Mouse (Mus musculus) liver, postnatal 0 days (tissue): ENCODE measurements around the gene Oscp1. TPM values are rescaled to one million over a fixed set of nuclear protein-coding genes. Genes with fewer than 3 reads are reported as not detected.

Experiments
- ATAC-seq: fragments of 200-750 bp; cut with Nextera tagmentation; 2 replicates; pipeline ENCODE4 v1.8.0; 2017; ENCODE audit warnings: mild to moderate bottlenecking, moderate library complexity
- DNase-seq: peaks from one replicate; pipeline ENCODE4 v3.0.0-alpha.2; 2016
- H3K27ac ChIP-seq: fragments of 300-500 bp; sonication (generic); 2 replicates; pipeline ENCODE4 v1.5.1; 2014; ENCODE audit warnings: antibody characterized with exemption, moderate library complexity, mild to moderate bottlenecking, low read depth
- H3K27me3 ChIP-seq: fragments of 300-500 bp; sonication (generic); 2 replicates; pipeline ENCODE4 v1.6.1; 2014; ENCODE audit warnings: low read length, control low read depth, mixed read lengths; ENCODE audit not compliant: insufficient read depth
- H3K36me3 ChIP-seq: fragments of 300-500 bp; sonication (generic); replicated peaks from 2 replicates; pipeline ENCODE4 v1.6.1; 2014; ENCODE audit warnings: mild to moderate bottlenecking, control low read depth, low read length, moderate library complexity, mixed read lengths; ENCODE audit not compliant: insufficient read depth
- H3K4me1 ChIP-seq: fragments of 300-500 bp; sonication (generic); 2 replicates; pipeline ENCODE4 v1.6.1; 2014; ENCODE audit warnings: antibody characterized with exemption, mild to moderate bottlenecking, control low read depth; ENCODE audit not compliant: insufficient read depth
- H3K4me2 ChIP-seq: fragments of 300-500 bp; sonication (generic); 2 replicates; pipeline ENCODE4 v1.6.1; 2014; ENCODE audit warnings: low read depth, mild to moderate bottlenecking, low read length, moderate library complexity, mixed read lengths
- H3K4me3 ChIP-seq: fragments of 300-500 bp; sonication (generic); 2 replicates; pipeline ENCODE4 v1.5.1; 2014; ENCODE audit warnings: low read depth, low read length
- H3K9ac ChIP-seq: fragments of 300-500 bp; sonication (generic); replicated peaks from 2 replicates; pipeline ENCODE4 v1.6.1; 2014; ENCODE audit warnings: mild to moderate bottlenecking, moderate library complexity
- H3K9me3 ChIP-seq: fragments of 300-500 bp; sonication (generic); 2 replicates; pipeline ENCODE4 v1.6.1; 2016; ENCODE audit warnings: mild to moderate bottlenecking, control low read depth, low read length, mixed read lengths
- CTCF ChIP-seq: sonication (generic); IDR thresholded peaks from 2 replicates; pipeline ENCODE4 v1.5.1; 2016; ENCODE audit warnings: antibody characterized with exemption, low read depth
- EP300 ChIP-seq: IDR thresholded peaks from 2 replicates; pipeline ENCODE4 v1.6.1; 2016; ENCODE audit warnings: antibody characterized with exemption, low read depth, mild to moderate bottlenecking
- WGBS: fragments of 180-500 bp; shearing (Covaris S2); extraction: QIAGEN DNeasy Blood & Tissue Kit; methylation state at CpG from one replicate; pipeline ENCODE4 v1.1.7; 2014; ENCODE audit not compliant: insufficient replicate concordance; 5-methylcytosine and 5-hydroxymethylcytosine counted together
- polyA plus RNA-seq: library from polyadenylated mRNA; unstranded; fragments of >200 nt; fragmentation: Nextera tagmentation; extraction: Ambion mirVana; gene quantifications from 2 replicates; pipeline ENCODE4 v1.2.1, GENCODE M21; 2015

The Oscp1 gene
- polyA plus RNA-seq, 1 experiment from 2014 or later: 1.5 TPM

DNA sequence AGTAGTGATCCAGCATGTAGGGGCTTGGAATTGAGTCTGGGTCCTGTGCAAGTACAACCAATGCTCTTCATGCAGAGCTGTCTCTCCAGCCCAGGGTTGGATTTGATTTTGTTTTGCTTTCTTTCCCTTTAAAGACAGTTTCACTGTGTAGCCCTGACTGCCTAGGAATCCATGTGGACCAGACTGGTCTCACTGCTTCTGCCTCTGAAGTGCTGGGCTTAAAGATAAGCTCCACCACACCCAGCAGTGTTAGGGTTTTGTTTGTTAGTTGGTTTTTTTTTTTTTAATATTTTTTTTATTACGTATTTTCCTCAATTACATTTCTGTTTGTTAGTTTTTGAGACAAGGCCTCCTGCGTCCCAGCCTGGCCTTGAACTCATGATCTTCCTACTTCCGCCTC is 41.0 kb downstream of the Oscp1 start:
- TF ChIP-seq EP300 (no peak), CTCF (no peak)
- ATAC-seq: no peak

GRCm38 (mm10) chr4:126100764-126101163 is 42.4 kb downstream of the Oscp1 start:
- 0 out of 2 replicates have a peak, but pooled peaks cover 4% of the 10 kb centered on the region for H3K36me3 ChIP-seq
- WGBS: 79% methylated on average over 3 of the region's 3 CpGs
- no peaks in the 10 kb centered on the region for H3K27me3 ChIP-seq
- peaks cover 55% of the 10 kb centered on the region for H3K4me1 ChIP-seq
- DNase-seq: no peak
- no peak for TF ChIP-seq CTCF
- TF ChIP-seq EP300: no peak
- no peak overlapping the region for H3K4me2 ChIP-seq
- ATAC-seq: no peak
- no peak overlapping the region for H3K27ac ChIP-seq
- no peak overlapping the region for H3K9ac ChIP-seq
- H3K9me3 ChIP-seq: no peaks in the 10 kb centered on the region
- H3K4me3 ChIP-seq: no peak overlapping the region

More for the DNA sequence above, 41.0 kb downstream of the Oscp1 start:
- Histone ChIP-seq H3K4me2 (peak overlapping the region; percentile 30), H3K9me3 (no peaks in the 10 kb centered on the region), H3K9ac (0 out of 2 replicates have a peak overlapping the region, but pooled peaks have one; percentile 31), H3K36me3 (0 out of 2 replicates have a peak, but pooled peaks cover 4% of the 10 kb centered on the region), H3K27me3 (no peaks in the 10 kb centered on the region), H3K4me3 (no peak overlapping the region), H3K4me1 (peaks cover 42% of the 10 kb centered on the region), H3K27ac (peak overlapping the region; percentile 42)
- WGBS: 63% methylated on average over 3 of the region's 3 CpGs
- no peak for DNase-seq

DNA sequence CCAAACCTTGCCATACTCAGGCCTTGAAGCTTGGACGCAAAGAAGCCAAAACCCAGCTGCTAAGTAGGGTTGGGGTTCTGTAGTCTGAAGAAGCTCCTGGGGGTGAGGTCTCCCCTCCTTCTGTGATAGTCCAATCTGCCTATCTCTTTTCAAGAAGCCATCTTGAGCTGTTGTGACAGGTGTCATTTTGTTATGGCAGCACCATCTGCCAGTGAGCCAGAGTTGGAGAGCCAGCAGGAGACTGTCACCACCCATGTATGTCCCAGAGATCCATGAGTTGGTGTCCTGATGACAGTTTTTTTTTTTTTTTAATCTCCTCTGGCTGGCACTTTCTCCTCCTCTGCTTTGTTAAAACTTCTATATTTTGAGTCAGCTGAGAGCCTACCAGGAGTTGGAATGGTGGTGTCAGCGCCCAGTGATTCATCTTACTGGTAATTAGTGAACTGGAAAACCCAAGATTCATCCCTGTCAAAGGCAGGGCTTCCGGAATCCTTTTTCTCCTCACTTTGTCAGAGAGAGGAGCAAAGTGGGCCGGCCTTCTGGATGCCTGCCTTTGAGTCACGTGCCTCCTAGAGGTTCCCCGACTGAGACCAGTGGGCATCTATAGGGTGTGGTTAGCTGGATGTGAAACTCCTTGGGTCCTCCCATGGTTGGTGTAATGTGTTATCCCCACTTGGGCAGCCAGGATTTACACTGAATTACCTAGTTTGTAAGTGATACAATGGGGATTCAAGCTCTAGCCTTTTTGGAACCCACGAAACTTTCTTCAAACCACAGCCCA is 43.9 kb downstream of the Oscp1 start:
- 48% methylated on average over 7 of the region's 7 CpGs for WGBS
- 0 out of 2 replicates have a peak, but pooled peaks cover 4% of the 10 kb centered on the region for H3K36me3 ChIP-seq
- TF ChIP-seq CTCF (no peak), EP300 (no peak)
- peak overlapping the region; percentile 99 for H3K4me2 ChIP-seq
- peaks cover 54% of the 10 kb centered on the region for H3K4me1 ChIP-seq
- no peak for ATAC-seq
- H3K27ac ChIP-seq: peak overlapping the region; percentile 94
- no peaks in the 10 kb centered on the region for H3K27me3 ChIP-seq
- peak; percentile 50 for DNase-seq
- H3K9ac ChIP-seq: 0 out of 2 replicates have a peak overlapping the region, but pooled peaks have one; percentile 39
- H3K4me3 ChIP-seq: peak overlapping the region; percentile 90; the same call in 1 of the 2 replicates
- no peaks in the 10 kb centered on the region for H3K9me3 ChIP-seq

DNA sequence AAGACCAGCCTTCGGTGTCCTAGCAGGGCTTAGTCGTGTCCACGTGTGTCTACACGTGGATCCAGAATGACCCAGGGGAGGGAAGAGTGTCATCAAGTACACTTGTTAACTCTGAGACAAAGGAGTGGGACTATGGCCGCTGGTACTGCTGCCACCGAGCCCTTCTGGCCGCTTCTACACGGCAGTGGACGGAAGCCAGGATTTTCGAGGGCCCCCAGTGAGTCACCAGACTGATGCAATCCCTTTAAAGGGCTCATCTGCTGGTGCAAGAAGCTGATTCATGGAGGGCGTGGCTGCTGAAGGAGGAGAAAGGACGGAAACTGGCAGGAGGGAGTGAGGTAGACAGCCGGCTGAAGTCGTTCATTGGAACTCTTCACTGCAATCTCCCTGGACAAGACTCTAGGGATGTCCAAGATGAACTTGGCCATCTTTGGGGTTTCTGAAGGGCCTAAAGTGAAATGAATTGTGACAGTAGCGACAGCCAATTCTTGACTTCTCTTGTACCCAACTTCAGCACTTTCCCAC is 44.8 kb downstream of the Oscp1 start:
- peak overlapping the region; percentile 90 for H3K4me3 ChIP-seq
- no peaks in the 10 kb centered on the region for H3K27me3 ChIP-seq
- ATAC-seq: peak; percentile 84
- H3K9ac ChIP-seq: peak overlapping the region; percentile 39
- 1% methylated on average over 15 of the region's 15 CpGs for WGBS
- H3K27ac ChIP-seq: peak overlapping the region; percentile 94
- TF ChIP-seq EP300: peak; percentile 82
- no peak for TF ChIP-seq CTCF
- H3K9me3 ChIP-seq: no peaks in the 10 kb centered on the region
- H3K4me2 ChIP-seq: peak overlapping the region; percentile 99
- no peaks in the 10 kb centered on the region for H3K36me3 ChIP-seq
- H3K4me1 ChIP-seq: peaks cover 52% of the 10 kb centered on the region
- peak; percentile 90 for DNase-seq

DNA sequence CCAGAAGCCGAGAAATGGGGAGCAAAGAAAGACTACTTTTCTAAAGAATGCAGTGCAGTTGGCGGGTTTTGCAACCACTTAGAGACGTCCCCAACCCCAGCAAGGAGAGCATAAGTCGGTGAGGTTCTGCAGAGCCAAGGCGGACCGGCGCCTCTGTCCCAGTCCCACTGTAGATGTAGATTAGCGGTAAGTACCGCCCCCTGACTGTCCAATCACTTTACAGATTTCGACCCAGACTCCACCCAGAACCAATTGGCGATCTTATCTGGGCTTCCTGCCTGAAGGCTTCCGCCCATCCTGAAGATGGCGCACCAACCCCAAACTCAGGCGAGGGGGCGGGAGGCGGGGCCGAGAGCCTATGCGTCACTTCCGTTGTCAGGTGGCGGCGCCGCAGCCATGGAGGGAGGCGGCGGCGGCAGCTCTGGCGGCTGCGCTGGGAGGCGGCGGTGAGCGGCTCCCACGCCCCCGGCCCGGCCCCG is 45.3 kb downstream of the Oscp1 start, which contains the start of gene Stk40:
Gene Stk40, plus strand, starts transcription at position 368 of the 479 bp plus-strand sequence.
- under 1% methylated on average over 34 of the region's 34 CpGs for WGBS
- Histone ChIP-seq H3K36me3 (no peaks in the 10 kb centered on the region), H3K4me2 (peak within 1 kb of the TSS; percentile 99), H3K4me1 (peaks cover 56% of the 10 kb centered on the region), H3K9me3 (no peaks in the 10 kb centered on the region), H3K9ac (peak within 1 kb of the TSS; percentile 89), H3K27ac (peak within 1 kb of the TSS; percentile 94), H3K27me3 (no peaks in the 10 kb centered on the region), H3K4me3 (peak within 1 kb of the TSS; percentile 90)
- DNase-seq (peak; percentile 98), ATAC-seq (peak; percentile 93)
- TF ChIP-seq CTCF (peak; percentile 89), EP300 (peak; percentile 21; the same call in 1 of the 2 replicates)
